Mouse (Mus musculus) kidney, adult 2 months (tissue): ENCODE measurements around the gene Nek8. TPM values are rescaled to one million over a fixed set of nuclear protein-coding genes. Genes with fewer than 3 reads are reported as not detected.

Source experiments
- DNase-seq: peaks from one replicate; pipeline ENCODE4 v3.0.0; 2021
- H3K27ac ChIP-seq: fragments of 200-500 bp; 2 replicates; pipeline ENCODE4 v1.5.1; 2012; ENCODE audit warnings: low read depth, low read length, control low read depth, inconsistent platforms; ENCODE audit not compliant: insufficient read depth
- H3K27me3 ChIP-seq: fragments of 200-500 bp; replicated peaks from 2 replicates; pipeline ENCODE4 v1.6.1; 2012; ENCODE audit warnings: mild to moderate bottlenecking, moderate library complexity, low read length, inconsistent platforms; ENCODE audit not compliant: control insufficient read depth, insufficient read depth
- H3K36me3 ChIP-seq: fragments of 200-500 bp; 2 replicates; pipeline ENCODE4 v1.6.1; 2012; ENCODE audit warnings: mild to moderate bottlenecking, moderate library complexity, low read length, inconsistent platforms; ENCODE audit not compliant: control insufficient read depth, insufficient read depth
- H3K4me1 ChIP-seq: fragments of 200-500 bp; 2 replicates; pipeline ENCODE4 v1.6.1; 2011; ENCODE audit warnings: low read length; ENCODE audit not compliant: control insufficient read depth, insufficient read depth
- H3K4me3 ChIP-seq: fragments of 200-500 bp; 2 replicates; pipeline ENCODE4 v1.5.1; 2011; ENCODE audit warnings: mild to moderate bottlenecking, low read depth, low read length, control low read depth; ENCODE audit not compliant: insufficient read depth
- CTCF ChIP-seq: fragments of 200-500 bp; conservative IDR thresholded peaks from 2 replicates; pipeline ENCODE4 v1.5.1; 2011; ENCODE audit warnings: low read depth, mild to moderate bottlenecking, control low read depth, low read length, moderate library complexity, mixed read lengths; ENCODE audit not compliant: insufficient read depth, insufficient read length
- POLR2A ChIP-seq: fragments of 200-500 bp; IDR thresholded peaks from one replicate; pipeline ENCODE4 v1.6.1; 2011; ENCODE audit warnings: low read depth, low read length, control low read depth
- WGBS: fragments of 180-500 bp; shearing (Covaris S2); methylation state at CpG from one replicate; pipeline ENCODE4 v1.1.7; 2018; 5-methylcytosine and 5-hydroxymethylcytosine counted together
- polyA plus RNA-seq: library from polyadenylated mRNA; depleted of rRNA; stranded (reverse); fragments of >200 nt; gene quantifications from 2 replicates; pipeline ENCODE4 v1.2.3, GENCODE M21; 2012

Gene Nek8
- polyA plus RNA-seq, 1 experiment: 18.3 TPM

GRCm38 (mm10) chr11:78164924-78165760 is 11.3 kb downstream of the Nek8 start, which contains the start of gene Traf4:
TSS of gene Traf4 (minus strand) at chr11:78165589.
- Histone ChIP-seq H3K27me3 (no peaks in the 10 kb centered on the region), H3K27ac (peak within 1 kb of the TSS; percentile 95), H3K36me3 (peaks cover under 1% of the 10 kb centered on the region), H3K4me3 (peak within 1 kb of the TSS; percentile 88), H3K4me1 (peaks cover 32% of the 10 kb centered on the region; the same call in 1 of the 2 replicates)
- DNase-seq: peak; percentile 93
- WGBS: 1% methylated on average over 78 of the region's 78 CpGs
- TF ChIP-seq CTCF (no peak), POLR2A (no peak)

- Histone ChIP-seq H3K36me3 (peaks cover 4% of the 10 kb centered on the region), H3K4me3 (peak overlapping the region; percentile 88), H3K27me3 (no peaks in the 10 kb centered on the region), H3K27ac (peak overlapping the region; percentile 95), H3K4me1 (peaks cover 38% of the 10 kb centered on the region)
- TF ChIP-seq POLR2A (no peak), CTCF (no peak)
- 1% methylated on average over 14 of the region's 14 CpGs for WGBS
- no peak for DNase-seq
Measured at GRCm38 (mm10) chr11:78164604-78164923, 11.9 kb downstream of the Nek8 start.

GRCm38 (mm10) chr11:78163681-78164603 is 12.5 kb downstream of the Nek8 start:
- Histone ChIP-seq H3K36me3 (peaks cover 4% of the 10 kb centered on the region), H3K4me1 (peaks cover 41% of the 10 kb centered on the region), H3K27me3 (no peaks in the 10 kb centered on the region), H3K27ac (peak overlapping the region; percentile 95), H3K4me3 (peak overlapping the region; percentile 88)
- DNase-seq: peak; percentile 81
- 3% methylated on average over 22 of the region's 22 CpGs for WGBS
- no peak for TF ChIP-seq POLR2A
- no peak for TF ChIP-seq CTCF

- no peak for DNase-seq
- Histone ChIP-seq H3K4me1 (peaks cover 41% of the 10 kb centered on the region), H3K4me3 (peak overlapping the region; percentile 88), H3K27me3 (no peaks in the 10 kb centered on the region), H3K36me3 (peaks cover 4% of the 10 kb centered on the region), H3K27ac (peak overlapping the region; percentile 48)
- TF ChIP-seq CTCF: no peak
- no peak for TF ChIP-seq POLR2A
- WGBS: 44% methylated on average over 2 of the region's 2 CpGs
Measured at GRCm38 (mm10) chr11:78163045-78163444, 13.4 kb downstream of the Nek8 start.

- Histone ChIP-seq H3K27ac (peak overlapping the region; percentile 48), H3K4me3 (no peak overlapping the region), H3K36me3 (peaks cover 4% of the 10 kb centered on the region), H3K4me1 (peaks cover 41% of the 10 kb centered on the region), H3K27me3 (no peaks in the 10 kb centered on the region)
- DNase-seq: peak; percentile 67
- WGBS: 28% methylated on average over 6 of the region's 6 CpGs
- TF ChIP-seq CTCF: no peak
- TF ChIP-seq POLR2A: no peak
Measured at GRCm38 (mm10) chr11:78162504-78162903, 14.0 kb downstream of the Nek8 start.

- no peaks in the 10 kb centered on the region for H3K27me3 ChIP-seq
- peaks cover 40% of the 10 kb centered on the region for H3K4me1 ChIP-seq
- no peak for DNase-seq
- TF ChIP-seq CTCF (no peak), POLR2A (no peak)
- no peak overlapping the region for H3K4me3 ChIP-seq
- H3K27ac ChIP-seq: peak overlapping the region; percentile 48
- peaks cover 4% of the 10 kb centered on the region for H3K36me3 ChIP-seq
- 10% methylated on average over 4 of the region's 4 CpGs for whole genome bisulfite sequencing
Measured at GRCm38 (mm10) chr11:78161968-78162367, 14.5 kb downstream of the Nek8 start.
